Mouse (Mus musculus): ENCODE results near the gene Hist1h3e. TPM values are rescaled to one million over a fixed set of nuclear protein-coding genes. Genes with fewer than 3 reads are reported as not detected.

The Hist1h3e gene
- 5.6 and 7.2 TPM in 2 replicates for polyA plus RNA-seq (2012; rRNA removed)

DNA sequence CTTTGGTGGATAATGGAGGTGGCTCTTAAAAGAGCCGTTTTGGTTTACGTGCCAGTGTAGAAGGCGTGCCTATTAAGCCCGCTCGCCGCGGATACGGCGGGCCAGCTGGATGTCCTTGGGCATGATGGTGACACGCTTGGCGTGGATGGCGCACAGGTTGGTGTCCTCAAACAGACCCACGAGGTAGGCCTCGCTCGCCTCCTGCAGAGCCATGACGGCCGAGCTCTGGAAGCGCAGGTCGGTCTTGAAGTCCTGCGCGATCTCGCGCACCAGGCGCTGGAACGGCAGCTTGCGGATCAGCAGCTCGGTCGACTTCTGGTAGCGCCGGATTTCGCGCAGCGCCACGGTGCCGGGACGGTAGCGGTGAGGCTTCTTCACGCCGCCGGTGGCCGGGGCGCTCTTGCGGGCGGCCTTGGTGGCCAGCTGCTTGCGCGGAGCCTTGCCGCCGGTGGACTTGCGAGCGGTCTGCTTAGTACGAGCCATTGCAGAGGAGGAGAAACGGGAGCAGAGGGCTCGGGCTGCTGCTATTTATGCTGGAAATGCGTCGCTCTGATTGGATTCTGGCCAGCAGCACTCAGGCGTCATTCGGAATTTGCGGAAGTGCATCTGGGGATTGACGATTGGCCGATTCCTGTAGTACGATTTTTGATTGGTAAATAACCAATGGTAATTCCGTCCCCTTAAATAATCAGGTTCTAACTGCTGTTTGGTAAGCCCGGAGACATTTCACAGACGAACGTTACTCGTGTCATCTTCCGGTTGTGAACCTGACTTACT lies at the start of gene Hist1h3e:
Hist1h3e (minus strand) TSS at position 487 of the 777 bp plus-strand sequence.

DNA sequence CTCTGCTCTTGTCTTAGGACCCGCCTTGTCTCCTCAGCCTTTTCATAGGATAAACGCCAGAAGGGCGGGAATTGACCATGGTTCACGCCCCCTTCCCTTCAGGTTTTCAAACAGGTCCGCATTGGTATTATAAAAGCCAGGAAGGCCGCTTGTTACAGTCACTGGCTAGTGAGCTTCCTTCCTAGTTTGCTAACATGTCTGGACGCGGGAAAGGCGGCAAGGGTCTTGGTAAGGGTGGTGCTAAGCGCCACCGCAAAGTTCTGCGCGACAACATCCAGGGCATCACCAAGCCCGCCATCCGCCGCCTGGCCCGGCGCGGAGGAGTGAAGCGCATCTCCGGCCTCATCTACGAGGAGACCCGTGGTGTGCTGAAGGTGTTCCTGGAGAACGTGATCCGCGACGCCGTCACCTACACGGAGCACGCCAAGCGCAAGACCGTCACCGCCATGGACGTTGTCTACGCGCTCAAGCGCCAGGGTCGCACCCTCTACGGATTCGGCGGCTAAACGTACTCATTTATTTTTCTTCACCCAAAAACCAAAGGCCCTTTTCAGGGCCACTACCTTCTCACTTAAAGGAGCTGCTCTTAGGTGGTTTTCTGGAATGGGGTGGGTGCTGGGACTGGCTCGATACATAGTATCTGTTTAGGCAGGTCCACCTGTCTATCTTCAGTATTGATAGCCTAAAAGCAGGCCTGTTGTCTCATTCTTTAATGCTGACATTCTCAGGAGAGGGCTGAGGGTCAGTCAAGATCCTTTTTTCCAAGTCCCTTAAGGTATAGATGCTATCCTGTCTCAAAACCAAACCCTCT lies 19.4 kb upstream of the Hist1h3e start, which contains the start of gene Hist1h4d:
Hist1h4d (plus strand) TSS at position 191 of the 811 bp plus-strand sequence.

DNA sequence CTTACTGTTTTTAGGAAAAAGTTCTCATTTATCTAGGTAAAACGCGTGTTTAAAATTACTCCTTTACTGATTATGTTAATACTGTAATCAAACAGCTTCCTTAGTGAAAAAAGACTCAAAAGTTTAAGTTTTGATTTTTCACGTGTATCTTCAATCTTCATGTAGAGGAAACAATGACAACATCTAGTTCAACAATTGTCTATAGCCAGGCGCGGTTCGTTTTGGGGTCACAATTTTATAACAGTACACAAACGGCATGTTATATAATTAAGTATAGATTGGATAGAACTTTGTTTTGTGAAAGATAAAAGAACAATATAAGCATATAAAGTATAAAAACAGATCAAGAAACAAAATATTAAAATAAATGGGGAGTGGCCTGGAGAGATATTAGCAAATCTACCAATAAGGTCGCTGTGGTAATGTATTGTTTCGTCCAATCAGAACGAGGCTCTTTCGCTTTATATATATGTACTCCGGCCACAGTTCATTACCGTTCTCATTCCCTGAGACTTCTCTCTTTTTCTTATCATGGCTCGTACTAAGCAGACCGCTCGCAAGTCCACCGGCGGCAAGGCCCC lies 13.2 kb upstream of the Hist1h3e start, which contains the start of gene Hist1h3d:
Hist1h3d (plus strand) TSS at position 493 of the 581 bp plus-strand sequence.

GRCm38 (mm10) chr13:23573898-23574524 lies 11.8 kb upstream of the Hist1h3e start, which contains the start of the genes Hist1h2bf and Hist1h2ad:
Gene Hist1h2bf (minus strand): TSS chr13:23574196.
Gene Hist1h2ad (plus strand): TSS chr13:23574381.

GRCm38 (mm10) chr13:23571022-23571503 lies 8.9 kb upstream of the Hist1h3e start, which contains the start of the genes Hist1h2ae and Hist1h2bg:
Gene Hist1h2ae (minus strand): TSS chr13:23571220.
Gene Hist1h2bg (plus strand): TSS chr13:23571396.

GRCm38 (mm10) chr13:23552962-23553361 lies 9.2 kb downstream of the Hist1h3e start, which contains the start of gene Hist1h1d:
Gene Hist1h1d (plus strand): TSS chr13:23553262.

GRCm38 (mm10) chr13:23551146-23551834 lies 10.9 kb downstream of the Hist1h3e start, which contains the start of gene Hist1h4f:
Gene Hist1h4f (minus strand): TSS chr13:23551648.

GRCm38 (mm10) chr13:23543965-23544786 lies 18.0 kb downstream of the Hist1h3e start, which contains the start of gene Hist1h3f:
Gene Hist1h3f (plus strand): TSS chr13:23544052.

DNA sequence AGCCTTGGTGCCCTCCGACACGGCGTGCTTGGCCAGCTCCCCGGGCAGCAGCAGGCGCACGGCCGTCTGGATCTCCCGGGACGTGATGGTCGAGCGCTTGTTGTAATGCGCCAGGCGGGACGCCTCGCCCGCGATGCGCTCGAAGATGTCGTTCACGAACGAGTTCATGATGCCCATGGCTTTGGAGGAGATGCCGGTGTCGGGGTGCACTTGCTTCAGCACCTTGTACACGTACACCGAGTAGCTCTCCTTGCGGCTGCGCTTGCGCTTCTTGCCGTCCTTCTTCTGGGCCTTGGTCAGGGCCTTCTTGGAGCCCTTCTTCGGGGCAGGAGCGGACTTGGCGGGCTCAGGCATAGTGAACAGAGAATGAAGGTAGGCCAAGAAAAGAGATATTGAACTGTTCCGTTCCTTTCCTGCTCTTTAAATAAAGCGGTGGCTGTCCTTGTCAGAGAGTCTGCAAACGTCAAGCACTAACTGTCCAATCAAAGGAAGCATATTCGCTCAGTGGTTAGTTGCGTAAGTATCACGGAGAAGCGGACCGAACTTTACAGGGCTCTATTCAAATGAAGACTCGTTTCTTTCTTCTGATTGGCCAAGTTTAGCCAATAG lies 19.1 kb downstream of the Hist1h3e start, which contains the start of gene Hist1h2bh:
Hist1h2bh (minus strand) TSS at position 394 of the 609 bp plus-strand sequence.

GRCm38 (mm10) chr13:23535137-23536075 lies 26.8 kb downstream of the Hist1h3e start, which contains the start of gene Hist1h3g:
Gene Hist1h3g (plus strand): TSS chr13:23535422.

GRCm38 (mm10) chr13:23533560-23534367 lies 28.4 kb downstream of the Hist1h3e start, which contains the start of gene Hist1h2af:
Gene Hist1h2af (plus strand): TSS chr13:23533906.

DNA sequence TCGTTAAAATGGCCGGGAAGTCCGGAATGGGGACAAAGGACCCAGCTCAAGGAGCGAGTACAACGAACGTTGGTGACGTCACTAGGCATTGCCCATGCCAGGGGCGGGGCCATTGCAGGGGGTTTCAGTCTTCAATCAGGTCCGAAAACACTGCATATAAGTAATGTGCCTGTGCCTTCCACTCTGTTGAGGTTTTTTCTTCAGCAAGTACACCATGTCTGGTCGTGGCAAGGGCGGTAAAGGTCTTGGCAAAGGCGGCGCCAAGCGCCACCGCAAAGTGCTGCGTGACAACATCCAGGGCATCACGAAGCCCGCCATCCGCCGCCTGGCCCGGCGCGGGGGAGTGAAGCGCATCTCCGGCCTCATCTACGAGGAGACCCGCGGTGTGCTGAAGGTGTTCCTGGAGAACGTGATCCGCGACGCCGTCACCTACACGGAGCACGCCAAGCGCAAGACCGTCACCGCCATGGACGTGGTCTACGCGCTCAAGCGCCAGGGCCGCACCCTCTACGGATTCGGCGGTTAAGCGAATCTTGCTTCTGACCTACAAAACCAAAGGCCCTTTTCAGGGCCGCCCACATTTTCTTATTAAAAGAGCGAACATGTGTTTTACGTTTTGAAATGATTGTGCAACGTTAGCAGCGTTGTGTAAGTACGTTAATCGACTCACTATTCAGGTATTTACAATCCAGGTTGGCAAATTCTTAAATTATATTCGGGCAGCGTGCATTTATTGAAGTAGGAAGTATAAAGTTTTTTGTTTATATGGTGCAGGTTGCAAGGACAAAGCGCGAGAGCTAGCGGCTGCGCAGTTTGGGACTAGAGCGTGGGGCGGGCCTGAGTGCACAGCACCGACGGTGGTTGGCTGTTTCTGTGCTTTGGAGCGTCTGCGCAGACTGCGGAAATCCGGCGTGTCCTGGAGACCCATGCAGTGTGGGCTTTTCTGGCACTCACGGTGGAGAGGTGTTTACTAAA lies 31.0 kb downstream of the Hist1h3e start, which contains the start of gene Hist1h4h:
Hist1h4h (plus strand) TSS at position 150 of the 975 bp plus-strand sequence.

All from central nervous system, embryonic 18 days (tissue).